Mouse (Mus musculus) MN1 (cell line): Measurements from ENCODE around the gene Olfr478.
"Not testable (repeated sequence)": the region's sequence is repeated elsewhere in the genome, so short reads cannot be mapped to it uniquely, and the experiment has no call there.

ENCODE experiments used
- DNase-seq: peaks from one replicate; pipeline ENCODE4 v3.0.0-alpha.2; 2016; ENCODE audit warnings: low spot score

Olfr478 gene

GRCm38 (mm10) chr7:108033889-108034288, at the start of gene Olfr478:
Gene Olfr478, minus strand, starts transcription at chr7:108033989.
- no peak for DNase-seq

GRCm38 (mm10) chr7:108079555-108079954, 45.8 kb upstream of the Olfr478 start, which contains the start of gene Olfr481:
Gene Olfr481, plus strand, starts transcription at chr7:108079855.
- no peak for DNase-seq

GRCm38 (mm10) chr7:108067246-108067645, 33.5 kb upstream of the Olfr478 start, which contains the start of gene Olfr480:
Gene Olfr480, minus strand, starts transcription at chr7:108067346.
- DNase-seq = no peak

- no peak for DNase-seq
Measured at GRCm38 (mm10) chr7:108050393-108050792, 16.6 kb upstream of the Olfr478 start, which contains the start of gene Olfr479. Gene Olfr479, plus strand, starts transcription at chr7:108050693.

- DNase-seq = not testable (repeated sequence)
Measured at GRCm38 (mm10) chr7:108014256-108014655, 19.5 kb downstream of the Olfr478 start.

GRCm38 (mm10) chr7:107986393-107986792, 47.4 kb downstream of the Olfr478 start, which contains the start of gene Olfr477:
Gene Olfr477, plus strand, starts transcription at chr7:107986693.
- DNase-seq = no peak
